Mouse (Mus musculus) forebrain, embryonic 11.5 days (tissue): Measurements from ENCODE around the gene Immp2l. TPM values are rescaled to one million over a fixed set of nuclear protein-coding genes. Genes with fewer than 3 reads are reported as not detected.

Experiments used
- ATAC-seq: fragments of 200-750 bp; cut with Nextera tagmentation; replicated peaks from 2 replicates; pipeline ENCODE4 v1.8.0; 2017; ENCODE audit warnings: moderate TSS enrichment; ENCODE audit not compliant: low FRiP score
- DNase-seq: peaks from one replicate; pipeline ENCODE4 v3.0.0-alpha.2; 2017; ENCODE audit warnings: low spot score
- H3K27ac ChIP-seq: fragments of 300-500 bp; sonication (generic); 2 replicates; pipeline ENCODE4 v1.5.1; 2014; ENCODE audit warnings: low read depth, low read length
- H3K27me3 ChIP-seq: fragments of 300-500 bp; sonication (generic); 2 replicates; pipeline ENCODE4 v1.6.1; 2014; ENCODE audit warnings: mild to moderate bottlenecking, low read length, mixed read lengths; ENCODE audit not compliant: control insufficient read depth, insufficient read depth
- H3K36me3 ChIP-seq: fragments of 300-500 bp; sonication (generic); 2 replicates; pipeline ENCODE4 v1.6.1; 2014; ENCODE audit warnings: mild to moderate bottlenecking, low read length, moderate library complexity, mixed read lengths; ENCODE audit not compliant: control insufficient read depth, insufficient read depth
- H3K4me1 ChIP-seq: fragments of 300-500 bp; sonication (generic); replicated peaks from 2 replicates; pipeline ENCODE4 v1.6.1; 2014; ENCODE audit warnings: low read length, mixed read lengths; ENCODE audit not compliant: control insufficient read depth, insufficient read depth
- H3K4me2 ChIP-seq: fragments of 300-500 bp; sonication (generic); 2 replicates; pipeline ENCODE4 v1.6.1; 2014; ENCODE audit warnings: low read depth, mild to moderate bottlenecking, low read length, moderate library complexity, mixed read lengths; ENCODE audit not compliant: severe bottlenecking
- H3K4me3 ChIP-seq: fragments of 300-500 bp; sonication (generic); 2 replicates; pipeline ENCODE4 v1.5.1; 2014; ENCODE audit warnings: low read depth, low read length
- H3K9ac ChIP-seq: fragments of 300-500 bp; sonication (generic); 2 replicates; pipeline ENCODE4 v1.6.1; 2014; ENCODE audit warnings: low read length
- H3K9me3 ChIP-seq: fragments of 300-500 bp; sonication (generic); 2 replicates; pipeline ENCODE4 v1.6.1; 2016; ENCODE audit warnings: low read length, mixed read lengths; ENCODE audit not compliant: control insufficient read depth
- WGBS: fragments of 180-500 bp; shearing (Covaris S2); extraction: QIAGEN DNeasy Blood & Tissue Kit; methylation state at CpG from one replicate; pipeline ENCODE4 v1.1.7; 2014; 5-methylcytosine and 5-hydroxymethylcytosine counted together
- polyA plus RNA-seq: library from polyadenylated mRNA; unstranded; fragments of >200 nt; fragmentation: Nextera tagmentation; extraction: Ambion mirVana; gene quantifications from 2 replicates; pipeline ENCODE4 v1.2.1, GENCODE M21; 2014

The Immp2l gene
- 9.0 and 10.9 TPM in 2 replicates for polyA plus RNA-seq

DNA sequence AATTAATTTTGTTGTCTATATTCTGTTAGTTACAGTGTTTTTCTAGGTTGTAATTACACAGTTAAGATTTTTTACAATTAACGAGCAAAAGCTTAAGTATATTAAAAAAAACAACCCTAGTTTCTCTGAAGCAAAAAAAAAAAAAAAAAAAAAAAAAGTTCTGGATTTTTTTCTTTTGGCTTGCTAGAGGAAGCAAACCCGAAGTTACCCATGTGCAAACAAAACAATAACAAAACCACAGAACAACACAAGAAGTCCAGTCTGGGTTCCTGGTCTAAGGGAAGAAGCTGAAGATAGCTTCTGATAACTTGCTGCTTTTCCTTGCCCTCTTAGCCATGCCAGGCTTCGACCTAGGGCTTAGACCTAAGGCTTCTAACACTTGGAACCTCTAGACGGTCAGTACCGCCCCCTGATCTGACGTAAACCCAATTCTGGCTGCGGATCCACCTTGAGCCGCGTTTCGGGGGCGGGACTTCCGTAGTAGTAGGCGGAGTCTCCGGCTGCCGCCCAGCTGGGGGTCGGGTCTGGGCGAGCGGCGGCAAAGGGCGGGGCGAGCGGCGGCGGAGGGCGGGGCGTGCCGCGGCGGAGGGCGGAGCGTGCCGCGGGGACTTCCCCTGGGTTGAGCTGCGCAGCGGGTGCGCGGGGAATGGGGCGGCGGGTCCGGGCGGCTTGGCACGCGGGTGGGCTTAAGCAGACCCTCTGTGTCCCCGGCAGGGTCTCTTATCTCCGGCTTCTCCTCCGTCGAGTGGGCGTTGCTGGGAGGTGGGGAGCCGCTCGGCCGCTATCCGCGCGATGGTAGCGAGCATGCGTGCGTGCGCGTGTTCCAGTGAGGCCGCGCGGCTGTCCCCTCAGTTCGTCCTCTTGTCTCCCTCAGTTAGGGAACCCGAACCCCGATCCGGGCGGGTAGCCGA is at the start of gene Immp2l:
Immp2l (plus strand) TSS at position 580 of the 911 bp plus-strand sequence.
- H3K9me3 ChIP-seq, result no peaks in the 10 kb centered on the region
- no peaks in the 10 kb centered on the region for H3K27me3 ChIP-seq
- no peaks in the 10 kb centered on the region for H3K36me3 ChIP-seq
- H3K9ac ChIP-seq, result peak within 1 kb of the TSS; percentile 88
- H3K4me3 ChIP-seq, result peak within 1 kb of the TSS; percentile 61
- peaks cover 3% of the 10 kb centered on the region; the same call in 1 of the 2 replicates for H3K4me1 ChIP-seq
- H3K4me2 ChIP-seq, result peak within 1 kb of the TSS; percentile 82
- H3K27ac ChIP-seq, result no peak within 1 kb of the TSS
- 4% methylated on average over 55 of the region's 68 CpGs for WGBS
- peak; percentile 97 for DNase-seq
- ATAC-seq, result peak; percentile 97

DNA sequence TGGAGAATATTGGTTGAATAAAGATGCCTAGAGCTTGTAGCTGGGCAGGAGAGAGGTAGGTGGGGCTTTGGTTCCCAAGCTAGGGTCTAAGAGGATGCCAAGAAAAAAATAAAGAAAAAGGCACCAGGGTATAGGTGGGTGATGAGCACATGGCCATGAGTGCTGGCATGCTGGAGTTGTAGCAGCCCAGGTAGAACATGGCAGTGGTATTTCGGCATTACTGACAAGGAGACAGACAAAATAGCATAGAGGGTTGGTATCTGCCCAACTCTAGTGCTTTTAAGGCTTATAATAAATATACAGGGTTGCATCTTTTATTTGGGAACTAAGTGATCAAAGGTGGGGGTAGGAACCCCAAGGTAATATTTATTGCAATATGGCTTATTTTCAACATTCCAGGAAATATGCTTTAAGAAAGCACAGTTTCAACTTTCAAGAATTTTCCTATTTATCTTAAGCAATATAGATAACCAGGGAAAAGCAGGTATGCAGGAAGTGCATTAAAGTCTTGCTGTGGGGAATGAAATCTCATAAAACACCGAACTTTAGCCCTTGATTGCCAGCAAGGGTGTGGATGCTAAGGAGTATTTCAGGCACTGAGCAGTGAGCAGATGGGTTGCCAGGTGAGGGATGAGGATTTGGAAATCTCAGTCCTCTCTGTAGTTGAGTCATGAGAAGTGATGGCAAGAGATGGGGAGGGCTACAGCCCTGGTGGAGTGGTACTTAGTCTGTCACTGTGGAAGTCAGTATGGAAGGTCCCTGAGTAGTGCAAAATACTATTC is 45.0 kb upstream of the Immp2l start:
- H3K4me2 ChIP-seq, result no peak overlapping the region
- no peaks in the 10 kb centered on the region for H3K36me3 ChIP-seq
- no peak overlapping the region for H3K4me3 ChIP-seq
- H3K27me3 ChIP-seq, result no peaks in the 10 kb centered on the region
- no peak for ATAC-seq
- 93% methylated on average over 2 of the region's 2 CpGs for WGBS
- H3K9ac ChIP-seq, result no peak overlapping the region
- H3K4me1 ChIP-seq, result no peaks in the 10 kb centered on the region
- no peak overlapping the region for H3K27ac ChIP-seq
- H3K9me3 ChIP-seq, result no peaks in the 10 kb centered on the region
- DNase-seq, result no peak

DNA sequence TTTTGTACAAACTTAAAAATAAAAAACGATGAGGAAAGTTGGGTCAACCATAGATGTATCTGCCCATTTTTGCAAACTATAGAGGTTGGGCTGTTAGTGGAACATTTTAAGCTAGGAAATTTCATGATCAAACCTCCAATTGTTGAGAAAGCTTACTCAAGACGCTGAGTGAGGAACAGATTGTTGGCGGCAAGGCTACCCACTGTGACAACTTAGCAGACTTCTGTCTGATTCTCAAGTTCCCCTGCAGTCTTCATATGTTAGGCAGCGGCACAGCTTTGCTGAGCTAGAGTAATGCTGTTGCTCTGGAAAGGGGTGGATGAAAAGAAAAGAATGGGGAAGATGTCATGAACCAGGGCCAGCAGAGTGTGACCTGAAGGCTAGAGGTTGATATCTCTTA is 44.2 kb upstream of the Immp2l start:
- H3K36me3 ChIP-seq, result no peaks in the 10 kb centered on the region
- no peak overlapping the region for H3K9ac ChIP-seq
- H3K27me3 ChIP-seq, result no peaks in the 10 kb centered on the region
- H3K4me3 ChIP-seq, result no peak overlapping the region
- H3K9me3 ChIP-seq, result no peaks in the 10 kb centered on the region
- no peaks in the 10 kb centered on the region; the same call in 1 of the 2 replicates for H3K4me1 ChIP-seq
- 78% methylated on average over 4 of the region's 4 CpGs for WGBS
- no peak overlapping the region for H3K27ac ChIP-seq
- H3K4me2 ChIP-seq, result no peak overlapping the region
- no peak for ATAC-seq
- DNase-seq, result no peak

DNA sequence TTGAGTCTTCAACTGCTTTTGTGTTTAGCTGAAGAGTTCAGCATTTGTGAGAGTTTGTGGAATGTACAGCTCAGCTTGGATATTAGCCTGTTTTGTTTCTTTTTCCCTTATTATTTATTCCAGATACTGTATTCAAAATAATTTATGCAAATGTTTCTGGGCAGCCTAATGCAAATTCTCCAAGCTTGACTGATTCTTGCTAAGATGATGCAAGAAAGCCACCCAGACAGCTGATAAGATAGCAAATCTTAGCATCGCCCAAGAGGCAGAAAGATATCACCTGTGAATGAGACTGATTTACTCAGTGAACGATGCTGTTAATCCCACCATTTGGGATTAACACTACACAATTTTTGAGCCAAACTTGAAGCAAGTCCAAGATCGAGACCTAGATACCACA is 43.7 kb upstream of the Immp2l start:
- WGBS, result 93% methylated on average over 3 of the region's 3 CpGs
- Histone ChIP-seq H3K4me3 (no peak overlapping the region), H3K9me3 (no peaks in the 10 kb centered on the region), H3K9ac (no peak overlapping the region), H3K4me2 (no peak overlapping the region), H3K36me3 (no peaks in the 10 kb centered on the region), H3K4me1 (no peaks in the 10 kb centered on the region; the same call in 1 of the 2 replicates), H3K27me3 (no peaks in the 10 kb centered on the region), H3K27ac (no peak overlapping the region)
- no peak for DNase-seq
- ATAC-seq, result no peak

DNA sequence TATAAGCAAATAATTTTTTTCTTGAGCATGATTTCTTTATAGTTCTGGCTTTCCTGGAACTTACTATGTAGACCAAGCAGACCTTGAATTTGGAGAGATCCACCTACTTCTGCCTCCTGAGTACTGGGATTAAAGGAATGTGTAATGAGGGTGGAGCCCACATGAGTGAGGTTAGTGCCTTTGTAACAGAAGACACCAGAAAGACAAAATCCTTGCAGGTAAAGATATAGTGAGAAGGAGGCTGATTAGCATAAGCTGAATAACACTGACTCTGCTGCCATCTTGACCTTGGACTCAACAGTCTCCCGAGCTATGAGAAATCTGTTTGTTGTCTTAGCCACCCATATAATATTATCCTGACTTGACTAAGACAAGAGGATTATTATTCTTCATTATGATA is 40.9 kb upstream of the Immp2l start:
- Histone ChIP-seq H3K27me3 (no peaks in the 10 kb centered on the region), H3K4me2 (no peak overlapping the region), H3K4me1 (no peaks in the 10 kb centered on the region; the same call in 1 of the 2 replicates), H3K27ac (no peak overlapping the region), H3K9ac (no peak overlapping the region), H3K9me3 (no peaks in the 10 kb centered on the region), H3K4me3 (no peak overlapping the region), H3K36me3 (no peaks in the 10 kb centered on the region)
- no peak for ATAC-seq
- 76% methylated on average over 1 of the region's 1 CpGs for WGBS
- DNase-seq, result no peak

DNA sequence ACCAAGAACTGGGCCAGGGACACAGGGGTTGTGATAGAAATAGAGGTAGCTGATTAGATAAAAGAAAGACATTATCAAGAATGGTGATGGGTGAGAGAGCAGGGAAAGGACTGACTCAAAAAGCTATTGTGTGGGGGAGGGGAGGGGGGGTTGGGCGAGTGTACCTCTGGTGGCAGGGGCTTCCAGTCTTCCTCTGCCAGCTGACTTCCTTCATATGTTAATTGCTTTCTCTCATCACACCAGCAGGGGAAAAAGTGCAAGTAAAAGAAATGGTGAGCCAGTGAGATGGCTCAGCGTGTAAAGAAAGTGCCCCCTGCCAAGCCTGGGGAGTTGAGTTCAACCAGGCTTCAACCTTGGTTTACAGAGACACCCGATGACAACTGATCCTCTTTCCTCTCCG is 39.2 kb upstream of the Immp2l start:
- ATAC-seq (no peak), DNase-seq (no peak)
- no peak overlapping the region for H3K9ac ChIP-seq

DNA sequence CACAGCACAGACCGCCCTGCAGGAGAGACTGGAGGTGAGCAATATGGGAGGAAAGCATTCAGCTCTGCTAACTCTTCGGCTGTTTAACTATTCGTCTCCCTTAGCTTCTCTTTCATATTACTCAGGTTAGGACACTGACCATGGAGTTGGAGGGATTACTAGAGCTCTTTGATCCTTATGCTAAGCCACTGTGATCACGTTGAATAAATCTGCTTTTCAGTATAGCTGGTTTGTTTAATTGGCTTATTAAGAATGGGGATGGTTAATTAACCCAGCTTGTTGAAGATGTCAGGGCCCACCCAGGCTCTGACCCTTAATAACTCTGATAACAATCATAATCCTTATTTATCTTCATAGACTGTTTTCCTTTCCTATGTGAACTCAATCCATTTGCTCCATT is 38.1 kb upstream of the Immp2l start:
- ATAC-seq (no peak), DNase-seq (no peak)
- Histone ChIP-seq H3K4me2 (no peak overlapping the region), H3K4me3 (no peak overlapping the region), H3K4me1 (no peaks in the 10 kb centered on the region; the same call in 1 of the 2 replicates), H3K9me3 (no peaks in the 10 kb centered on the region), H3K27me3 (no peaks in the 10 kb centered on the region), H3K9ac (no peak overlapping the region), H3K36me3 (no peaks in the 10 kb centered on the region), H3K27ac (no peak overlapping the region)
- WGBS, result 37% methylated on average over 4 of the region's 4 CpGs

More for the DNA sequence above, 39.2 kb upstream of the Immp2l start:
- Histone ChIP-seq H3K4me2 (no peak overlapping the region), H3K9me3 (no peaks in the 10 kb centered on the region), H3K27me3 (no peaks in the 10 kb centered on the region), H3K36me3 (no peaks in the 10 kb centered on the region), H3K4me3 (no peak overlapping the region), H3K4me1 (no peaks in the 10 kb centered on the region; the same call in 1 of the 2 replicates), H3K27ac (no peak overlapping the region)
- 10% methylated on average over 4 of the region's 4 CpGs for WGBS

DNA sequence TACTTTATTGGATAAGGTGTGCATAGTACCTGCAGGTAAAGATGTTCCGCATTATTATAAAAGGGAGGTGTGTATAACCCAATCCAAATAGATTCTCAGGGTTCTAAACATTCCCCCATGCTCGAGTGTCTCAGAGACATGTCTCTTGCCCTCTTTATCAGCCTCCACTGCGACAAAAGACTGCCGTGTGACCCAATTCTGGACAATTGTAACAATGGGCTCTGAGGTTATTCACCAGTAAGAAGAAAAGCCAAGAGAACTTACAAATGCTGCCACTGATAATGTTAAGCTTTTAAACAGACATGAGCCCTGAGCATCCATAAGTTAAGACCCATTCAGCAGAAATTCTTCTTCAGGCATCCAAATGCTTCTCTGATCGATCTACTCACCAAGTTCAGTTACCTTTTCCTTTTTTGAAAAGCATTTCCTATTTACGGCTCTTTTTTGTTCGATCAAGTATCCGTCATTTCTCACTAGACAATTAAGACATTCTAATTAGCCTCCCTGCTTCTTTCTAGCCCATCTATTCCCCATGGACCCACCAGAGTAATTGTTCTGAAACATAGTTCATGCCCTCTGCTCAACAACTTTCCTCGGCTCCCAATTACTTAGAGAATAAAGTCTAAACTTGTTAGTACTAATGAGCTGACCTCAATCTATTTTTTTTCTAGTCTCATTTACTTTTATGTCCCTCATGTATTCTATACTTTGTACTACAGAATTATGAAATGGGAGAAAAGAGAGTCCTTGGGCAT is 35.4 kb upstream of the Immp2l start:
- Histone ChIP-seq H3K36me3 (no peaks in the 10 kb centered on the region), H3K4me1 (no peaks in the 10 kb centered on the region; the same call in 1 of the 2 replicates), H3K9ac (no peak overlapping the region), H3K9me3 (no peaks in the 10 kb centered on the region), H3K4me2 (no peak overlapping the region), H3K4me3 (no peak overlapping the region), H3K27me3 (no peaks in the 10 kb centered on the region), H3K27ac (no peak overlapping the region)
- WGBS, result 49% methylated on average over 9 of the region's 9 CpGs
- 0 out of 2 replicates have a peak, but pooled peaks have one; percentile 43 for ATAC-seq
- DNase-seq, result no peak
